Mouse (Mus musculus) kidney, embryonic 14.5 days (tissue): ENCODE results near the gene Lexm. TPM values are rescaled to one million over a fixed set of nuclear protein-coding genes. Genes with fewer than 3 reads are reported as not detected.

Experiments used
- ATAC-seq: fragments of 200-750 bp; cut with Nextera tagmentation; 2 replicates; pipeline ENCODE4 v1.8.0; 2017; ENCODE audit warnings: moderate number of reproducible peaks, mild to moderate bottlenecking, moderate TSS enrichment, moderate library complexity; ENCODE audit not compliant: low FRiP score, low TSS enrichment
- H3K27ac ChIP-seq: fragments of 300-500 bp; sonication (generic); 2 replicates; pipeline ENCODE4 v1.5.1; 2014; ENCODE audit warnings: low read depth, mild to moderate bottlenecking, low read length, moderate library complexity, mixed read lengths
- H3K27me3 ChIP-seq: fragments of 300-500 bp; sonication (generic); 2 replicates; pipeline ENCODE4 v1.6.1; 2014; ENCODE audit warnings: mild to moderate bottlenecking, low read length; ENCODE audit not compliant: control insufficient read depth, insufficient read depth
- H3K36me3 ChIP-seq: fragments of 300-500 bp; sonication (generic); 2 replicates; pipeline ENCODE4 v1.6.1; 2014; ENCODE audit warnings: low read length, mixed read lengths; ENCODE audit not compliant: control insufficient read depth, insufficient read depth
- H3K4me1 ChIP-seq: fragments of 300-500 bp; sonication (generic); 2 replicates; pipeline ENCODE4 v1.6.1; 2014; ENCODE audit warnings: low read length, mixed read lengths; ENCODE audit not compliant: control insufficient read depth, insufficient read depth
- H3K4me2 ChIP-seq: fragments of 300-500 bp; sonication (generic); replicated peaks from 2 replicates; pipeline ENCODE4 v1.6.1; 2014; ENCODE audit warnings: low read depth, mild to moderate bottlenecking, low read length
- H3K4me3 ChIP-seq: fragments of 300-500 bp; sonication (generic); 2 replicates; pipeline ENCODE4 v1.5.1; 2014; ENCODE audit warnings: mild to moderate bottlenecking, low read length
- H3K9ac ChIP-seq: fragments of 300-500 bp; sonication (generic); 2 replicates; pipeline ENCODE4 v1.6.1; 2014; ENCODE audit warnings: low read depth, mild to moderate bottlenecking, low read length, moderate library complexity
- H3K9me3 ChIP-seq: fragments of 300-500 bp; sonication (generic); 2 replicates; pipeline ENCODE4 v1.6.1; 2016; ENCODE audit warnings: low read length; ENCODE audit not compliant: control insufficient read depth
- WGBS: fragments of 180-500 bp; shearing (Covaris S2); extraction: QIAGEN DNeasy Blood & Tissue Kit; methylation state at CpG from one replicate; pipeline ENCODE4 v1.1.7; 2014; 5-methylcytosine and 5-hydroxymethylcytosine counted together
- polyA plus RNA-seq: library from polyadenylated mRNA; unstranded; fragments of >200 nt; fragmentation: Nextera tagmentation; extraction: Ambion mirVana; gene quantifications from 2 replicates; pipeline ENCODE4 v1.2.1, GENCODE M21; 2014

Lexm gene
- polyA plus RNA-seq, 1 experiment from 2014 or later = not detected

GRCm38 (mm10) chr4:106630333-106631220 is 13.5 kb upstream of the Lexm start:
- Histone ChIP-seq H3K27me3 (no peaks in the 10 kb centered on the region), H3K9me3 (no peaks in the 10 kb centered on the region), H3K4me3 (no peak overlapping the region), H3K27ac (no peak overlapping the region), H3K36me3 (no peaks in the 10 kb centered on the region), H3K4me1 (peaks cover 26% of the 10 kb centered on the region), H3K4me2 (no peak overlapping the region), H3K9ac (no peak overlapping the region)
- WGBS = 23% methylated on average over 14 of the region's 14 CpGs
- ATAC-seq = no peak

DNA sequence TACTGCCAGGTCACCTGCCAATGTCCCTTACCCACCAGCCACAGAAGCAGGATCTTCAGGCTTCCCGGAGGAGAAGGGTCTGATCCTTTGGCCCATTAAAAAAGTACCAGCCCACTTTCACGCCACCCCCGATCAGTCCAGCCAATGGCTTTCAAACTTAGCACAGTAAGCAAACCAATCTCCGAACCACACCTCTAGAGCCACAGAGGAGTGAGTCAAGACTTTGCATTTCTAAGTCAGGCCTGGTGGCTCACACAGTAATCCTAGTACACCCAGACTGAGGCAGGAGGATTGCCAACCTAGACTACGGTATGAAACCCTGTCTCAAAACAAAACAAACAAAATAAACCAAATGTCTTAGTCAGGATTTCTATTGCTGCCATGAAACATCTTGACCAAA is 12.3 kb upstream of the Lexm start:
- Histone ChIP-seq H3K27me3 (no peaks in the 10 kb centered on the region), H3K27ac (0 out of 2 replicates have a peak overlapping the region, but pooled peaks have one; percentile 17), H3K36me3 (no peaks in the 10 kb centered on the region), H3K9ac (no peak overlapping the region), H3K9me3 (no peaks in the 10 kb centered on the region), H3K4me1 (peaks cover 26% of the 10 kb centered on the region), H3K4me3 (no peak overlapping the region), H3K4me2 (no peak overlapping the region)
- no peak for ATAC-seq
- WGBS = 63% methylated on average over 5 of the region's 5 CpGs

DNA sequence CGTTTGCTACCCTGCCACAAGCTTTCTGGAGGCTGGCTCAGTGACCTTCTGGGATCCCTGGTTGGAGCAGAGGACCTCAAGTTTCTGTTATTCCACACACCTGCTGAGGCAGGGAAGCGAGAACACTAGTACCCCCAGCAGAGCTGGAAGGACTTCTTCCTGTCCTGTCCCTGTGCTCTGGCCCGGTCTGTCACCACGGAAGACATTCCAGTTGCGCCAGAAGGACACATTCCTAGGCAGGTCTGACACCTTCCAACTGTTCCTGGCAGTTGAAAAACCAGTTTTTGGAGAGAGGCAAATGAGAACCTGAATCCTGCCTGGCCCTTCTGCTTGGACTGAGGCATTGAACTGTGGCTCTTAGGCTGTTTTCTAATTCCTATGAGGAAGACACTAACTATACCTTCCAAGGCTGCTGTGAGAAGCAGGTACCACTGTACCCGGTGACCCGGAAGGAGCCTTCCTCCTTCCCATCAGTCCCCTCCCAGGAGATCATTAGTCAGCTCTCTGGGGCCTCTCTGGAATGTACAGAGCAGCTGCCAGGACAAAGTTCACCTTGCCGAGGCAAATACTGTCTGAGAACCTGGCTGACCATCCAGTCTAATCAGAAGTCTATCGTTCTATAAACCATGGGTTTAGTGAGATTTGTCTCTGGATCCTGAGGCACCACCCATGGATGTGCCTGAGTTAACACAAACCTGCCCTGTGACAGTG is 11.8 kb upstream of the Lexm start:
- Histone ChIP-seq H3K4me1 (peaks cover 26% of the 10 kb centered on the region), H3K9me3 (no peaks in the 10 kb centered on the region), H3K27ac (0 out of 2 replicates have a peak overlapping the region, but pooled peaks have one; percentile 17), H3K36me3 (no peaks in the 10 kb centered on the region), H3K27me3 (peaks cover 4% of the 10 kb centered on the region), H3K4me3 (no peak overlapping the region), H3K4me2 (no peak overlapping the region), H3K9ac (no peak overlapping the region)
- 49% methylated on average over 9 of the region's 9 CpGs for WGBS
- no peak for ATAC-seq

DNA sequence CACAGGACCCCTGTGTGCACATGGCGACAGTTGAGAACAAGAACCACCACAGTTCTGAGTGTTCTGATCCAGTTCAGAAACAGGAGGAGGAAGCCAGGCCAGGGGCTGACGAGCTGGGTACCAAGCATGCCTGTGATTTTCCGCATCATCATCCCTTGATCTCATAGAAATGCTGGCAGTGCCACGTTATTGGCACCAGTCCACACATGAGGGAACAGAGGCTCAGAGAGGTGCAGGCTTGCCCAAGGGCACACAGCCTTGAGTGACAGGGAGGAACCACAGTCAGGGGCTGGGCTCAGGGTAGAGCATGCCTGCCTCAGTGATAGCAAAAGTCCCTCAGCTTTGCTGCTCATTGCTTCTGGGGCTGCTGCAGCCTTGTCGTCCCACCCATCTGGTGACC is 10.8 kb upstream of the Lexm start:
- 86% methylated on average over 5 of the region's 5 CpGs for WGBS
- ATAC-seq = no peak

DNA sequence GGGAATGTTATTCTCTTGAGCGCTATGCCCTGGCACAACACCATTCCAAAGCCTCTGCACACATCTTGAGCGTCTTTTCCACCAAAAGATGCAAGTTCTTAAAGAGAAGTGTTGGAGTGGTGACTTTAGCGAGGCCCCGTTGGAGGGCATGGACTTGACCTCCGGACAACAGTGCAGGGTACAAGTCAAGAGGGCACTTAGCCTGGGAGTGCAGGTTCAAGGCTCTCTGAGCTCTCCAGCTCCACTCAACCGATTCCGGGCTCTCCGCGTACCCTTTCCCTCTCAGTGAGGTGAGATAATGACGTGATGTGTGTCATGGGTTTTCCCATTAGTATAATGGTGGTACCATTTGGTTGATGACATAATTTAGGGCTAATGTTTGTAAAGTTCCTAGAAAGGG is 7.2 kb upstream of the Lexm start:
- Histone ChIP-seq H3K9me3 (no peaks in the 10 kb centered on the region), H3K27ac (no peak overlapping the region), H3K4me2 (no peak overlapping the region), H3K36me3 (no peaks in the 10 kb centered on the region), H3K9ac (no peak overlapping the region), H3K4me1 (0 out of 2 replicates have a peak, but pooled peaks cover 3% of the 10 kb centered on the region), H3K27me3 (peaks cover 30% of the 10 kb centered on the region), H3K4me3 (no peak overlapping the region)
- 87% methylated on average over 10 of the region's 10 CpGs for WGBS
- no peak for ATAC-seq

More for the DNA sequence above, 10.8 kb upstream of the Lexm start:
- no peaks in the 10 kb centered on the region for H3K9me3 ChIP-seq
- H3K36me3 ChIP-seq = no peaks in the 10 kb centered on the region
- peaks cover 14% of the 10 kb centered on the region for H3K27me3 ChIP-seq
- H3K9ac ChIP-seq = no peak overlapping the region
- peaks cover 19% of the 10 kb centered on the region for H3K4me1 ChIP-seq
- H3K4me2 ChIP-seq = no peak overlapping the region
- no peak overlapping the region for H3K4me3 ChIP-seq
- H3K27ac ChIP-seq = no peak overlapping the region

GRCm38 (mm10) chr4:106622712-106623111 is 5.7 kb upstream of the Lexm start:
- H3K4me2 ChIP-seq = no peak overlapping the region; the same call in 1 of the 2 replicates
- peaks cover 30% of the 10 kb centered on the region for H3K27me3 ChIP-seq
- no peak overlapping the region for H3K4me3 ChIP-seq
- no peaks in the 10 kb centered on the region for H3K36me3 ChIP-seq
- WGBS = 19% methylated on average over 16 of the region's 28 CpGs
- H3K27ac ChIP-seq = no peak overlapping the region
- H3K4me1 ChIP-seq = no peaks in the 10 kb centered on the region
- H3K9ac ChIP-seq = no peak overlapping the region
- H3K9me3 ChIP-seq = no peaks in the 10 kb centered on the region
- ATAC-seq = no peak

DNA sequence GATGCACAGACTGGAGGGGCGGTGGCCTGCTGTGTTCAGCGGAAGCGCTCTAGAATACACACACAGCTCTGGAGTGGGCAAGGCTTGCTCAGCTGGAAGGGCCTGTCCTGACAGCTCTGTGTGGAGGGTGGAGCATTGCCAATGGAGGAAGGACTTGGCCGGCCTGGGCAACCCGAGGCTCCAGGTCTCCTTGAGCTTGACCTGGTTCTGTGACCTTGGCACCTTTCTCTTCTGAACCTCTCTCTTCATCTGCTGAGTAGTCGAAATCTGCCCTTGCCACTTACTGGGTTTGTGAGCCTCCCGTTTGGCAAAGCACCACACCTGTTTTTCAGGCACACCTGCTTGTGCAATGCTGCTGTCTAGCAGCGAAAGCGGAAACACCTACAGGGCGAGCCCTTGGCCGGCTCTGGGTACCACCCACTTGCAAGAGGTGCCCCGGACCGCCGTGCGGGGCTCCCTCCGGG is 5.0 kb upstream of the Lexm start, which contains the start of gene Ttc22:
Gene Ttc22 (plus strand): TSS at position 403 of the 464 bp plus-strand sequence.
- Histone ChIP-seq H3K36me3 (no peaks in the 10 kb centered on the region), H3K4me3 (no peak within 1 kb of the TSS), H3K27ac (no peak within 1 kb of the TSS), H3K4me2 (no peak within 1 kb of the TSS; the same call in 1 of the 2 replicates), H3K27me3 (peaks cover 30% of the 10 kb centered on the region), H3K9ac (no peak within 1 kb of the TSS), H3K9me3 (no peaks in the 10 kb centered on the region), H3K4me1 (peaks cover 3% of the 10 kb centered on the region; the same call in 1 of the 2 replicates)
- ATAC-seq = 0 out of 2 replicates have a peak, but pooled peaks have one; percentile 47
- 29% methylated on average over 16 of the region's 16 CpGs for WGBS

- Histone ChIP-seq H3K9ac (no peak overlapping the region), H3K27ac (no peak overlapping the region), H3K4me2 (no peak overlapping the region), H3K4me3 (no peak overlapping the region), H3K36me3 (no peaks in the 10 kb centered on the region), H3K27me3 (peaks cover 30% of the 10 kb centered on the region), H3K9me3 (no peaks in the 10 kb centered on the region), H3K4me1 (peaks cover 6% of the 10 kb centered on the region; the same call in 1 of the 2 replicates)
- WGBS = 72% methylated on average over 3 of the region's 3 CpGs
- no peak for ATAC-seq
Observed at GRCm38 (mm10) chr4:106621428-106621827, 4.4 kb upstream of the Lexm start.
